Mouse (Mus musculus) liver, embryonic 18 days (tissue): Measurements from ENCODE around the gene Agmat. TPM values are rescaled to one million over a fixed set of nuclear protein-coding genes. Genes with fewer than 3 reads are reported as not detected.

ENCODE experiments used
- polyA plus RNA-seq: library from polyadenylated mRNA; depleted of rRNA; stranded (reverse); fragments of >200 nt; gene quantifications from 2 replicates; pipeline ENCODE4 v1.2.3, GENCODE M21; 2012; rRNA removed

Agmat gene
- polyA plus RNA-seq, result 39.3 and 45.7 TPM in 2 replicates

GRCm38 (mm10) chr4:141746578-141747346, at the start of gene Agmat:
Gene Agmat (plus strand): TSS chr4:141746672.

DNA sequence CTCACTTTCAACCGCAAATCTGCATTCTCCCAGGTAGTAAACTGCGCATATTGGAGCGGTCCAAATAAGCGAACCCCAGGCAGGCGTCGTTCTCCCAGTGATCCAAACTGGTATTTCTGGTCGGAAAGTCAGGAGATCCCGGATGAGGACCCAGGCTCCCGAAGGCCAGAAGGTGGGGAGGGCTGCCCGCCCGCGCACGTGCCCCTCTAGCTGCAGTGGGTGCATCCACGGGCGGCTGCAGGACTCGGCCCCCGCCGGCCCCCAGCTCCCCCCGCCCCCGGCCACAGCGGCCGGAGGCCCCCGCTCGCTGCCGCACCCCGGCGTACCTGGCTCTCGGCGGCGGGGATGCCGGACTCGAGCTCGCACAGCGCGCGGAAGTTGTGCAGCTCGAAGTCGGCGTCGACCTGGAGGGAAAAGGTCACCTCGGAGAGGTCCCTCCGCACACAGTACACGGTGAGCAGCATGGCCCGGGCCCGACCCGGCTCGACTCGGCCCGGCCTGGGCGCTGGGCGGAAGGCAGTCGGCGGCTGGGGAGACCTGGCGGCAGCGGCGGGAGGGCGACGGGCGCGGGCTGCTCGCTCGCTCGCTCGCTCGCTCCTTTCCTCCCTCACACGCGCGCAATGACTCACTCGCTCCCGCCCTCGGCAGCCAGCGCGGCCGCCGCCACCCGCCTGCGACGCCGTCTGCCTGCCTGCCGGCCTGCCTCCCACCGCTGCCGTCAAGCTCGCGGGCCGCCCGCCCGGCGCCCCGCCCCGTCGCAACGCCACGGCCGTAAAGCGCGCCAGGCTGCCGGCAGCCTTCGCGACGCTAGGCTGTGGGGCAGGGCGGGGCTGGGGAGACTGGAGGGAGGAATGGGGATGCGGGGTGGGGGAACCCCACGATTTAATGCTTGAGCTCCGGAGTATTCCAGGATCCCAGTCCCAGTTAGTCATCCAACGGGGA, 23.5 kb upstream of the Agmat start, which contains the start of gene Ddi2:
Gene Ddi2, minus strand, starts transcription at position 689 of the 942 bp plus-strand sequence.

DNA sequence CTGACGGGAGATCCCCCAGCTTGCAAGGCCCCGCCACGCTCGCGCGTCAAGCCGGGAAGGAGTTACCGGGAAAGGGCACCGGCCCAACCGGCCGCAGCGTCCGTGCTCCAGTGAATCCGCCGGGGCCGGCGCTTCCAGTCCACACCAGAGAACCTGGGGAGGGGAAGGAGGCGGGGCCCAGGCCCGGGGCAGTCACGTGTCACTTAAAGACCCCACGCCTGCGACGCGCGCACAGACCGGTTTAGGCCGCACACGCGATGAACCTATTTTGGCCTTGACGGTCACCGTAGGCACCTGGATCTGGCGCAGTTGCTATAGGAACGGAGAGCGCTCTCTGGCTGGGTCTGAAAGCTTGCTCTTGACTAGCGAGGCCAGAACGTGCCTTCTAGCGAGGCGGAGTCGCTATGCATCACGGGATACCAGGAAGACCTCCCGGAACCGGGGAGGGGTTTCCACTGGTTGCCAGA, 44.1 kb downstream of the Agmat start, which contains the start of gene Dnajc16:
Gene Dnajc16, minus strand, starts transcription at position 408 of the 467 bp plus-strand sequence.

GRCm38 (mm10) chr4:141793282-141794151, 47.0 kb downstream of the Agmat start, which contains the start of gene Casp9:
Gene Casp9 (plus strand): TSS chr4:141793612.

Other genes starting within 250 kb of the Agmat start
- gene Spen, start 208.1 kb upstream of the Agmat start, polyA plus RNA-seq, result 1.1 and 1.8 TPM in 2 replicates
- 1.7 and 1.8 TPM in 2 replicates for gene Fblim1, start 140.6 kb upstream of the Agmat start, polyA plus RNA-seq
- gene Tmem82, start 128.0 kb upstream of the Agmat start, polyA plus RNA-seq, result 7.4 and 8.5 TPM in 2 replicates
- 0.41 and 0.46 TPM in 2 replicates for gene Slc25a34, start 122.9 kb upstream of the Agmat start, polyA plus RNA-seq
- gene Plekhm2, start 81.8 kb upstream of the Agmat start, polyA plus RNA-seq, result 5.0 and 6.1 TPM in 2 replicates
- 9.1 and 12.8 TPM in 2 replicates for gene Rsc1a1, start 61.1 kb upstream of the Agmat start, polyA plus RNA-seq
- gene Ddi2, start 23.3 kb upstream of the Agmat start, polyA plus RNA-seq, result 13.2 and 13.5 TPM in 2 replicates
- gene Dnajc16, start 44.3 kb downstream of the Agmat start, polyA plus RNA-seq, result 3.0 and 3.6 TPM in 2 replicates
- 7.8 and 8.2 TPM in 2 replicates for gene Casp9, start 46.9 kb downstream of the Agmat start, polyA plus RNA-seq
- 0.05 and 8.8 TPM in 2 replicates for gene Cela2a, start 79.5 kb downstream of the Agmat start, polyA plus RNA-seq
- gene Ctrc, start 99.7 kb downstream of the Agmat start, polyA plus RNA-seq, result not detected in 2 replicates
- 24.2 and 26.8 TPM in 2 replicates for gene Efhd2, start 128.2 kb downstream of the Agmat start, polyA plus RNA-seq